Mouse (Mus musculus) thymus, adult 2 months (tissue): ENCODE data around the gene Aqp6.

Experiments
- CTCF ChIP-seq: fragments of 200-500 bp; IDR thresholded peaks from 2 replicates; pipeline ENCODE4 v1.5.1; 2012; ENCODE audit warnings: mild to moderate bottlenecking, control low read depth, low read length, moderate library complexity, borderline replicate concordance; ENCODE audit not compliant: control insufficient read depth, poor library complexity, insufficient read depth; ENCODE audit errors: extremely low read depth
- POLR2A ChIP-seq: fragments of 200-500 bp; IDR thresholded peaks from 2 replicates; pipeline ENCODE4 v1.6.1; 2012; ENCODE audit warnings: mild to moderate bottlenecking, low read length, control low read depth, moderate library complexity; ENCODE audit not compliant: control insufficient read depth, poor library complexity, insufficient read depth; ENCODE audit errors: extremely low read depth

- TF ChIP-seq CTCF = no peak
- no peak for TF ChIP-seq POLR2A
Observed at GRCm38 (mm10) chr15:99597596-99597995, 3.6 kb upstream of the Aqp6 start.
